Mouse (Mus musculus): ENCODE data around the gene Pitx3.
"Not testable (repeated sequence)": the region's sequence is repeated elsewhere in the genome, so short reads cannot be mapped to it uniquely, and the experiment has no call there.

Pitx3 gene

DNA sequence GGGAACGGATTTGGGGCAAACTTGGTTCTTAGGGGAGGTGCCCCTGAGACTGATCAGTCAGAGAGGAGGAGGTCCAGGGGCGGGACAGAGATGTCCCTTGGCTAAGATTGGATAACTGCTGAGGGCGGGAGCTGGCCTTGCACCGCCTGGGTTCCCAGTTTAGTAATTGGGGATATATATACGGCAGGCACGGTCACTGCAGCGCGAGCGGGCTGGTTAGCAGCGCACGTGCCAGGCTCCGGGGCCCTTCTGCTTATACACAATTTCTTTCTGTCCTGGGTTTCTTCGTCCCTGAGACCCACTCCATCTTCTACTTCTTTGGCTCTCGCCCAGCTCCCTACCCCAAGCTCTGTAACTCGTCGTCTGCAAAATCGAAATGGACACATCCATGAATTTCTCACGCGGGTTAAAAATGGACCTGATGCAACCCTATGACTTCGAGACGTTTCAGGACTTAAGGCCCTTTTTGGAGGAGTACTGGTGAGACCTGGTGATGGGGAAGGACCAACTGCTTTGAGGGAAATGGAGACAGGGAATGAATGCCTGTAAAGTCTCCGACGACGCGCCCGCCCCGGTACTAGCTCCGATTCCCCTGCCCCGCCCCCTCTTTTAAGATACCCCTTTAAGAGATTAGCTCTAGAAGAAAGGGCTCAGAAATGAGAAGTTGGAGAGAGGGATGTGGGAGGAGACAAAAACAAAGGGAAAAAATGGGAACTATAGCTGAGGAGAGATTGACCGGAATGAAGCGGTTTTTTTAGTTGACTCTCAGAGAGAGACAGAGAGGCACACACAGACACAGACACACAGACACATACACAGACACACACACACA is 16.2 kb downstream of the Pitx3 start, which contains the start of gene Elovl3:
Gene Elovl3, plus strand, starts transcription at position 204 of the 832 bp plus-strand sequence.
- DNase-seq (ENCODE audit: low spot score in 2 of 2) = peak in 1 of 2 experiments; percentile 26

DNA sequence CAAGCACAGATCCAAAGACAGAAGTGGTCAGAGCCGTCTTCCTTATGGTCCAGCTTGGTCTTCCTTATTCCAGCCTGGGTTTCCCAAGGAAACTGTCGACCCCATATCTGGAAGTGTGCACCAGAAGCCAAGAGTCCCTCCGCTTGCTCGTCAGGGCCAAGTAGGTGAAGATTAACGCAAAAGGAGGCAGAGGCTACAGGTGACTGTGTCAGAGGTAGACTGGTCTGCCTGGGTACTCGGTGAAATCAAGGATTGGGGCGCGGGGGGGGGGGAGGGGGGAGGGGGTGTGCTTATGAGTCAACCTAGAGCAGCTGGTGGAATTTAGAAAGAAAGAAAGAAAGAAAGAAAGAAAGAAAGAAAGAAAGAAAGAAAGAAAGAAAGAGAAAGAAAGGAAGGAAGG is 16.8 kb downstream of the Pitx3 start:
- no peak for DNase-seq (ENCODE audit: low spot score in 2 of 2)

DNA sequence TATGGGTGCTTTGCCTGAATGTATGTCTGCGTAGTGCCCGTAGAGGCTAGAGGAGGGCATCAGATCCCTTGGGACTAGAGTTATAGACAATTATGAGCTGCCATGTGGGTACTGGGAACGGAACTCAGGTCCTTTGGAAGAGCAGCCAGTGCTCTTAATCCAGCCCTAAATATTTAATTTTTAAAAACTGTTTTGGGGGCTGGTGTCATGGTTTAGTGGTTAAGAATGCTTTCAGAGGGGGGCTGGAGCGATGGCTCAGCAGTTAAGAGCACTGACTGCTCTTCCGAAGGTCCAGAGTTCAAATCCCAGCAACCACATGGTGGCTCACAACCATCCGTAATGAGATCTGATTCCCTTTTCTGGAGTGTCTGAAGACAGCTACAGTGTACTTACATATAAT is 18.4 kb downstream of the Pitx3 start:
- DNase-seq (ENCODE audit: low spot score in 2 of 2) = not testable (repeated sequence)

DNA sequence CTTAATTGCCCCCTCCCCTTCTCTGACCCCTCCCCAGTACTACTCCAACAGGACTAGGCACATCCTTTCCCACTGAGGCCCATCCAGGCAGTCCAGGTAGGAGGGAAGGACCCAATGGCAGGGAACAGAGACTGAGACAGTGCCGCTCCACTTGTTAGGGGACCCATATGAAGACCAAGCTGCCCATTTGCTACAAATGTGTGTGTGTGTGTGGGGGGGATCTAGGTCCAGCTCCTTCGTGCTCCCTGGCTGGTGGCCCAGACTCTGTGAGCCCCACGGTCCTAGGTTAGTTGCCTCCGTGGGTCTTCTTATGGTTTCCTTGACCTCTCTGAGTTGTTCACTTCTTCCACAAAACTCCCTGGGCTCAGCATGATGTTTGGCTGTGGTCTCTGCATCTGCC is 21.8 kb downstream of the Pitx3 start:
- DNase-seq (ENCODE audit: low spot score in 2 of 2) = no peak

DNA sequence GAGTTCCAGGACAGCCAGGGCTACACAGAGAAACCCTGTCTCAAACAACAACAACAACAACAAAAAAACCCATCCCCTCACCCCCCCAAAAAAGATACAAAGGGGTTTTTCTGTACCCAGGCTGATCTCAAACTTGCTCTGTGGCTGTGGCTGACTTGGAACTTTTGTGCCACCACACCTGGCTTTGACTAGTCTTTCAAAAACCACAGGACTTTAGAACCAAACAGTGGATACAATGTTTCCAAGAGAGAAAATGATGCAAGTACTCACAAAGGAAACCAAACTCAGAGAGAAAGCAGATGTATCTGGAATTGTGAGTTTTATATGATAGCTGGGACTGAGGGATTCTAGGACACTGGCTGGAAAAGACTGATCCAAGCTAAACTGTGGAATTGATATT is 23.5 kb downstream of the Pitx3 start:
- no peak for DNase-seq (ENCODE audit: low spot score in 2 of 2)

DNA sequence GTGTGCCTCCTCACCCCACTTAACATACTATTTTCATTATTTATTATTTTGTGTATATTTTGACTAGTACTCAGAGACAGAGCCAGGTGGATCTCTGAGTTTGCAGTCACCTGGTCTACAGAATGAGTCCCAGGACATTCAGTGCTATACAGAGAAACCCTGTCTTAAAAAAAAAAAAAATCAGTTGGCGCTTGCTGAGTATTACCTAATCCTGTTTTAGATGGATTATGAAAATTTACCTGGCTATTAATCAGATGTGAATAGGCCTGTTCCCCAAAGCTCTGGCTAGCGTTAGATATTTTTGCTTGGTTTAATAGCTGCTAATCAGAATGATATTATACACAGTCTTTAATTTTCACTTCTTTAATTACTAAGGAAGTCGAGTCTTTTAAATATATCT is 24.2 kb downstream of the Pitx3 start:
- no peak for DNase-seq (ENCODE audit: low spot score in 2 of 2)

DNA sequence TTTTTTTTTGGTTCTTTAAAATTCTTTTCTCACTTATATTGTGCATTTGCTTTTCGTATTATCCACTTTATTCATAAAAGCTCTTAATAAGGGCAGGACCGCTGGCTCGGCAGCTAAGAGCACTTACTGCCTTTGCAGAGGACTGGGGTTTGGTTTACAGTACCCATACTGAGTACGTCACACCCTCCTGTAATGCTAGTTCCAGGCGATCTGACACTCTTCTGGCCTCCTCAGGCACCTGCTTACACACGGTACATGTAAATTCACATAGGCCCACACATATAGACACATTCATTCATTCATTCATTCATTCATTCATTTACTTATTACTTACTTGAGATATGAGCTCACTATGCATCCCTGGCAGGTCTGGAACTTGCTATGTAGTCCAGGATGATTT is 27.3 kb downstream of the Pitx3 start:
- no peak for DNase-seq (ENCODE audit: low spot score in 2 of 2)

DNA sequence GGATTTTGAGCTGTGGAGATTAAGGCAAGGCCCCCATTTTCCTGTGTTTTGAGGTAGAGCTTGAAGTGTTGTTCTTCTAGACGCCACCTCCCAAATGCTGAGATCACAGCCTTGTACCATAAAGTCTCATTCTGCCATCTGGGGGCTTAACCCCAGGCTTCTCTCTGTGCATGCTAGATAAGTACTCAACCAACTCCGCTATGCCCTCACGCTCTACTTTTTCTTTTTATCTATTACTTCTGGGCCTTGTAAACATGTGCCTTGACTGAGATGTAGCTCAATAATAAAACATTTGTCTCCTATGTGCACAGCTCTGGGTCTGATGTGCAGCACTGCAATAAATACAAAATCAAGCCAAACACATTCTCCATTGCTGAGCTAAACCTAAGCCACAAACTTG is 28.7 kb downstream of the Pitx3 start:
- DNase-seq (ENCODE audit: low spot score in 2 of 2) = no peak

DNA sequence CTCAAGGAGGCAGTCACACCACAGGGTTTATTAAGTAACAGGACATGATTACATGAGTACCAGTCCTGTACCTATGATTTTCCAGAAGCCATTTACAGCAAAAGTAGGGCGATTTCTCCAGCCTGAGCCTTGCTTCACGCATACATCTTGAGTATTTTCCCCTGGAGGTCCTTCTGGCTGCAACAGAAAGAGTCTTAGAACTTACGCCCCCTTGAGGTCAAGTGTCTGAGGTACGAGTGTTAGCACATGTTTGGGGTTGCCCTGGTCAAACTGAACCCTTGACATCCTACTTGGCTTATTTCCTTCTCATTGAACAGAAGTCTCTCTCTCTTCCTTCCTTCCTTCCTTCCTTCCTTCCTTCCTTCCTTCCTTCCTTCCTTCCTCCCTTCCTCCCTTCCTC is 33.5 kb downstream of the Pitx3 start:
- DNase-seq (ENCODE audit: low spot score in 2 of 2) = no peak

DNA sequence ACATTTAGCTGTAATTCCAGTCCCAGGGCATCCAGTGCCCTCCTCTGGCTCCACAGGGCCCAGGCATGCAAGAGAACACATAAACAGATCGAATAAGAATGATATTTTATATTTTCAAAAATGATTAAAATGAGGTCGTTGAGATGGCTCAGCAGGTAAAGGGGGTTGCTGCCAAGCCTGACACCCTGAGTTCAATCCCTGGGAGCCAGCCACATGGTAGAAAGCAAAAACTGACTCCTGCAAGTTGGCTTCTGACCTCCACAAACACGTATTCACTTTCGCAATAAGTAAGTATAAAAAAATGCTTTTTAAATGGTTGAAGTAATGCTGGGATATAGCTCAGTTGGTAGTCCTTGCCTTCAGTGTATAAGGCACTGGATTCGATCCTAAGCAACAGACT is 37.3 kb downstream of the Pitx3 start:
- no peak for DNase-seq (ENCODE audit: low spot score in 2 of 2)

DNA sequence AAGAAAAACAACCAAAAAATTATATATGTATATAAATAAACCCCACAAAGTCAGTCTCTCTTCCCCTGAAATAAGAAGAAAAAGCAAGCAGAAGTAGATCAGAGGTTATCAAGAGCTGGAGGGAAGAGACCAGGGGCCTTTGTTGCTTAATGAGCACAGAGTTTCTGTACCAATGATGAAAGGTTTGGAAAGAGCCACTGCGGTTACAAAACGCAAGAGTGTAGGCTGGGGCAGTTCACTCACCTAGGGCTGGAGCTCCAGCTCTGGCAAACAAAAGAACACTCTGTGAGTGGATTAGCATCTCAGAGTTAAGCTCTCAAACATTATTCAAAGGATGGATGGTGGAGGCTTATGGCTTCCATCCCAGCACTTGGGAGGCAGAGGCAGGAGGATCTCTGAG is 37.9 kb downstream of the Pitx3 start:
- no peak for DNase-seq (ENCODE audit: low spot score in 2 of 2)

DNA sequence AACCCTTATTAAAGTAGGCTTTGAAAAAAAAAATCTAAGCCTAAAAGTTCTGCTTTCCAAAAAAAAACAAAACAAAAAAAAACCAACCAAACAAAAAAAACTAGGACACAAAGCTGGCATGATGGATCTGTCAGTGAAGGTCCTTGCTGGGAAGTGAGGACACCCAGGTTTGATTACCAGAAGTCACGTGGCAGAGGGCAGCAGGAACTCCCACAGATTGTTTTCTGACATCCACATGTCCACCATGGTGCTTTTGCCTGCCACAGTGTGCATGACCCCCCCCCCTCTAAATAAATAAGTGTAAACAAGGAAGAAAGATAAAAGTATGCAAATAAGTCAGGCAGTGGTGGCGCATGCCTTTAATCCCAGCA is 44.0 kb downstream of the Pitx3 start:
- DNase-seq (ENCODE audit: low spot score in 2 of 2) = no peak

DNA sequence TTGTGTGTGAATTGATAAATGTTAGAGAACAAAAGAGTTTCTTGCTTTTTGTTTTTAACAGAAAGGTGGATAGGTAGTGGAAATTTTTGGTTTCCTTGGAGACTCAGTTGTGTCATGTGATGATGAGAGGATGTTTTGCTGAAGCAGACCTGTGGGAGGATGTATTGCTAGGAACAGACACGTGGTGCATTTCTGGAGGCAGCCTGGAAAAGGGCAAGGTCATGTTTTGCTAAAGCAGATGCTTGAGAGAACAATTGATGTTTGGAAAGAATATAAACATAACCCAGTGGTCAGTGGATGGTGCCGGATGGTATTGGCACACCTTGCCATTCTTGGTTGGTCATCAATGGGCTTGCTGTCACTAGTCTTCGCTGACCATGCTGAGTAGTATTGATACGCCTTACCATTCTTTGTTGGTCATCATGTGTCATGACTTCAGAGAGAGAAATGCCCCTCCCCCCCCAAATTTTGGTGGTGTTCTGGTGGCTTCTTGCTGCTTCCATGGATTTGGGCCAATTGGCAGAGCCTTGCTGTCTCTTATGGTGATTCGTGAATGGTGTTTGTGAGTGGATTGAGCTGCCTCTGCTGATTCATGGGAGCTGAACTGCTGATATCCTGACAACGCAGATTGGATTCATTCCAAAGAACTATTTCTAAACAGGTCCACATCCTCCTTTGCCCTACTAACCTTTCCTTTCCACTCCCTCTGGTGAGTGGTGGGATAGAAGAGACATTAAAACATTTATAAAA is 44.5 kb downstream of the Pitx3 start:
- DNase-seq (ENCODE audit: low spot score in 2 of 2) = no peak

DNA sequence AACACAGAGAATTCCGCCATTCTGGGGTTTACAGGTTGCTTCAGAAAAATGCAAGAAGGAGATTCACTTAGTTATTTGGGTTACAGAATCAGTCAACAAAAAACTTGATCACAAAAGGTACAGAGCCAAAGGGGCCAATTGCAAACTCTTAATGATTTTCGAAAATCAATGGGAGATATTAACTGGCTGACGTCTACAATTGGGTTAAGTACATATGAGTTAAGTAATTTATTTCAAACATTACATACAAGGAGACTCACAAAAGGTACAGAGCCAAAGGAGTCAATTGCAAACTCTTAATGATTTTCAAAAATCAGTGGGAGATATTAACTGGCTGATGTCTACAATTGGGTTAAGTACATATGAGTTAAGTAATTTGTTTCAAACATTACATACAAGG is 48.6 kb downstream of the Pitx3 start:
- DNase-seq (ENCODE audit: low spot score in 2 of 2) = no peak

DNA sequence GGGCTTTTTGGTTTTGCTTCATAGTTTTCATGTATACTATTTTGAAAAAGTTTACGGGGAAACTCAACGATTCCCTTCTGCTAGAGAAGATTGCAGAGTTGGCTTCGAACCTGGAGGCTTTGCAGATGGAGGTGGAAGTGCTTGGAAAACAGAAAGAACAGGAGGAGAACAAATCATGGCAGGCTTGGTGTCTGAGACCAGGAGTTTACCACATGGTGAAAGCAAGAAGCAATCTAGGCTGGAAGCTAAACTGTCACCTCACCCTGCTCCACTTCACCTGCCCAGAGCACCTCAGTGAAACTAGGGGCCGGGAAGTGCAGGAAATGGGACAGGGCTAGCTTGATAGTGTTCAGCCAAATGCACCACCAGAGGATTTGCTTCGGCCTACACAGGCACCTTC is 51.7 kb downstream of the Pitx3 start:
- DNase-seq (ENCODE audit: low spot score in 2 of 2) = no peak

DNA sequence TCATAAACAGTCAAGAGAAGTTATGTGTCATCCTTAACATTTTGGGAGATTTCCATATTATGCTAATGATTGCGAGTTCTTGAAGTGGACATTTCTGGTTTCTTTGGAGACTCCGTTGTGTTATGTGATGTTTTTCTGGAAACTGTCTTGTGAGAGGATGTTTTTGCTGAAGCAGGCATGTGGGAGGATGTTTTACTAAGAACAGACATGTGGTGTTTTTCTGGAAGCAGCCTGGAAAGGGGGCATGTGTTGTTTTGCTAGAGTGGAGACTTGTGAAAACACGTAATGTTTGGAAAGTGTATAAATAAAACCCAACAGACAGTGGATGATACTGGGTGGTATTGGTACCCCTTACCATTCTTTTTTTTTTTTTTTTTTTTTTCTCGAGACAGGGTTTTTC is 52.8 kb downstream of the Pitx3 start:
- no peak for DNase-seq (ENCODE audit: low spot score in 2 of 2)

DNA sequence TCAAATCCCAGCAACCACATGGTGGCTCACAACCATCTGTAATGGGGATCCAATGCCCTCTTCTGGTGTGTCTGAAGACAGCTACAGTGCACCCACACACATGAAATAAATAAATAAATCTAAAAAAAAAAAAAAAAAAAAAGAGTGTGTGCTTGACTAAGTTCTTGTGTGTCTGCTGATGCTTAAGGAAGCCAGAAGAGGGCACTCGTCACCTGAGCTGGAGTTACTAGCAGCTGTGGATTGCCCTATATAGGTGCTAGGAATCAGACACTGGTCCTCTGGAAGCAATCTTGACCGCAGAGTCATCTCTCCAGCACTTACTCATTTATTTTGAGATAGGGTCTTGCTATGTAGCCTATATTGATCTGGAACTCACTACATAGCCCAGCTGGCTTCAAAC is 54.0 kb downstream of the Pitx3 start:
- no peak for DNase-seq (ENCODE audit: low spot score in 2 of 2)

DNA sequence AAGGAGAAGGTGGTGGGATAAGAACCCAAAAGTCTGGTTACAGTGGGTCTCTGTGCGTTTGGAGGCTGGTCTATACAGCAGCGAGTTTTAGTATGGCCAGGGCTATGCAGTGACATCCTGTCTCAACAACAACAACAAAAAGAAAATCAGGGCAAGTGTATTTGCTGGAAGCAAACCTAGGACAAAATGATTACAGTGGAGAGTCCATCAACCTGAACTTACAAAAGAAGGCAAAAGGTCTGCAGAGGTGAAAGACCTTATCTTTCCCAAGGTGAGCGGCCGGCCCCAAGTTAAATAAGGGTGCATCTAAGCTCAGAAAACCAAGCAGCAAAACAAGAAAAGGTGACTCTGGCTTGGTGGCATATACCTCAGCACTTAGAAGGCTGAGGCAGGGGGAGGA is 56.5 kb downstream of the Pitx3 start:
- DNase-seq (ENCODE audit: low spot score in 2 of 2) = no peak

DNA sequence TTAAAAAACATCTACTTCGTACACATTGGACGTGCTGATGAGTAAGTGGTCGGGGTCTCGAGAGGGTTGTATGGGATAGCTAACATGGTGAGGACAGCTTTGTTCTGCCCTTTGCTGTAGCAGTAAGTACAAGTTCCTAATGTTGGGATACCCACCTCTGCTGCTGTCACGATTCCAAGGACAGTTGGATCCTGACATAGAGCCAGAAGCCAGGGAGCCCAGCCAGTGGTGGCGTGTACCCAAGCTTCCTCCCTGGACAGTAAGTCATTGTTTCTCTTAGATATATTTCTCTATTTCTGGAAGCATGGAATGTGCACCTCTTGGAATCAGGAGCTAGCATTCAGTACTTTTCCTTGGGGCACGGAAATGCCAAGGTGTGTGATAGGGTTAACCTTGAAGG is 60.3 kb downstream of the Pitx3 start:
- peak in 1 of 2 experiments; percentile 43 for DNase-seq (ENCODE audit: low spot score in 2 of 2)

DNA sequence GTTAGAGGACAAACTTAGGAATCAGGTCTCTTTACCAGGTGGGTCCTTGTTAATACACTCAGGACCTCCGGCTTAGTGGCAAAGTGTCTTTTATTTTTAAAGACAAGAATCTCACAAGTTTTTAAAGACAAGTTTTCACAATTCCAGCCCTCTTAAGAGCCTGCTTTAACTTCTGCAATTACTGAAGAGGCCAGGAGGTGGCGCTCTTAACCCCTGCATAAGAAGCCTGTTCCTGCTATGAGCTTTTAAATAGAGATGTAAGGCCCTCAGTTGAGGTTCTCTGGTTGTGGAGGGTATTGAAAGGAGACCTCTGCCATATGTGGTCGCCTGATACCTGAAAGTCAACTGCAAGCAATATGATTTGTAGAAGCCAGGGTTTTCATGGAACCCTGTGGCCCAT is 61.8 kb downstream of the Pitx3 start:
- no peak for DNase-seq (ENCODE audit: low spot score in 2 of 2)
